In the genomic region with DNA sequence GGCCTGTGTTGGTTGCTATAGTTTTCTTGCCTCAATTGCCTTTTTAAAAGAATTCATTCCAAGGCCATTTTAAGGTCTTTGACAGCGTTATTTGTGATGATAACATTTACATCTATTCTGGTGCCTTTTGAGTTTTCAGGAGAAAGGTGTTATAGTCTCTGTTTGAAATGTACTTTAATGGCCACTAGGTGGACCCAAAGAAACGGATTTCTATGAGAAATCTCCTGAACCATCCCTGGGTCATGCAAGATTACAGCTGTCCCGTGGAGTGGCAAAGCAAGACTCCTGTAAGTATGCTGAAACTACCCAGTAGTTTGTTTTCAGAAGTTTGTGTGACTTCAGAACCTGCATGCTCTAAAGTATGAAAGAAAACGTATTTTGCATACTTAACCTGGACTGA, we compare ENCODE assay signal across 10 mouse cellular contexts. TPM values are rescaled to one million over a fixed set of nuclear protein-coding genes. Genes with fewer than 3 reads are reported as not detected.
DNase-seq lines count a peak whose midpoint lies in the region; ATAC-seq and TF ChIP-seq lines count a peak whose summit lies in the region.
"Had no signal": no experiment of that assay in that cellular context is flagged by ENCODE, and none has a peak within 500 bp of the region (broad histone marks: within the 10 kb centered on the region; RNA-seq: fewer than 3 reads in every experiment).

No protein-coding gene starts in this region.

- no peaks in the 10 kb centered on the region for H3K4me1 ChIP-seq in kidney, postnatal 0 days (replicated peaks; ENCODE audit: insufficient read depth, low read length)
- no peaks in the 10 kb centered on the region for H3K4me1 ChIP-seq in ES-E14 (ENCODE audit: control insufficient read depth in 2 of 2, insufficient read depth in 2 of 2, low read length in 2 of 2, poor library complexity in 1 of 2)
- H3K4me1 ChIP-seq: heart, embryonic 15.5 days had no signal

- WGBS in kidney, postnatal 0 days, result 50% methylated on average over 4 of the region's 4 CpGs

- in situ Hi-C loops in ES-E14 (cut with MboI; ENCODE audit: low sequenced_read_pairs in 2 of 2, unreplicated experiment in 2 of 2), result no loop called here

- no peaks in the 10 kb centered on the region for H3K27me3 ChIP-seq in kidney, postnatal 0 days (ENCODE audit: insufficient read depth, low read length)
- H3K27me3 ChIP-seq: heart, embryonic 15.5 days had no signal

- H3K9me3 ChIP-seq in kidney, postnatal 0 days (replicated peaks; ENCODE audit: low read length), result no peaks in the 10 kb centered on the region
- H3K9me3 ChIP-seq in ES-E14 (ENCODE audit: control insufficient read depth, insufficient read depth, low read depth, low read length), result no peaks in the 10 kb centered on the region
- H3K9me3 ChIP-seq: heart, embryonic 15.5 days had no signal

- H3K36me3 ChIP-seq in kidney, postnatal 0 days (ENCODE audit: insufficient read depth, low read length), result peaks cover 12% of the 10 kb centered on the region
- peaks cover 14% of the 10 kb centered on the region for H3K36me3 ChIP-seq in ES-E14 (ENCODE audit: control insufficient read depth, insufficient read depth, low read length, poor library complexity, severe bottlenecking)

- H3K4me2 ChIP-seq in kidney, postnatal 0 days (ENCODE audit: low read length), result no peak overlapping the region
- H3K4me2 ChIP-seq: heart, embryonic 15.5 days had no signal

- peak; percentile 15 for DNase-seq in adrenal gland, postnatal 14 days
- DNase-seq in adrenal gland, adult 18-20 months (ENCODE audit: low spot score in 2 of 2), result no peak
- DNase-seq in kidney, postnatal 0 days (ENCODE audit: low spot score), result peak; percentile 67
- DNase-seq in kidney, postnatal 10 days, result no peak
- peak; percentile 16 for DNase-seq in ES-E14 (ENCODE audit: low read depth, low spot score)
- DNase-seq in embryo, embryonic 11 days, result peak; percentile 55
- no peak for DNase-seq in ovary, adult 18-20 months (ENCODE audit: low spot score)
- no peak for DNase-seq in gastrocnemius, postnatal 10 days
- DNase-seq: thymus, postnatal 4 days had no signal

- H3K4me3 ChIP-seq in kidney, postnatal 0 days (replicated peaks; ENCODE audit: low read depth, low read length), result no peak overlapping the region
- no peak overlapping the region for H3K4me3 ChIP-seq in ES-E14 (ENCODE audit: insufficient read depth in 1 of 2, low read depth in 1 of 2, low read length in 2 of 2, poor library complexity in 1 of 2, severe bottlenecking in 1 of 2)
- H3K4me3 ChIP-seq: heart, embryonic 15.5 days had no signal

- H3K9ac ChIP-seq in kidney, postnatal 0 days (ENCODE audit: low read depth, low read length), result no peak overlapping the region
- no peak overlapping the region for H3K9ac ChIP-seq in ES-E14 (ENCODE audit: insufficient read depth, low read depth, low read length, poor library complexity, severe bottlenecking)
- H3K9ac ChIP-seq: heart, embryonic 15.5 days had no signal

- no peak overlapping the region for H3K27ac ChIP-seq in kidney, postnatal 0 days
- H3K27ac ChIP-seq in ES-E14 (ENCODE audit: insufficient read depth, low read depth, low read length, poor library complexity, severe bottlenecking), result no peak overlapping the region
- H3K27ac ChIP-seq: heart, embryonic 15.5 days had no signal

- ATAC-seq in kidney, postnatal 0 days (replicated peaks; ENCODE audit: low FRiP score, low read depth), result no peak

- TF ChIP-seq CTCF in kidney, postnatal 0 days (IDR thresholded peaks at IDR 0.05; ENCODE audit: low read depth), result peak; percentile 68

TF ChIP-seq in ES-E14, 5 proteins besides CTCF, POLR2A, EP300 and RAD21:
- TF ChIP-seq HCFC1 (IDR thresholded peaks at IDR 0.05; ENCODE audit: borderline replicate concordance, insufficient read depth, low read length) (no peak), CHD2 (IDR thresholded peaks at IDR 0.05; ENCODE audit: low read depth, low read length) (no peak), ZC3H11A (IDR thresholded peaks at IDR 0.05; ENCODE audit: borderline replicate concordance, low read depth, low read length) (no peak), MAFK (IDR thresholded peaks at IDR 0.05; ENCODE audit: insufficient read depth, low read depth, low read length) (no peak), ZNF384 (IDR thresholded peaks at IDR 0.05; ENCODE audit: low read depth, low read length) (no peak)
TF ChIP-seq in ES-E14: peak in this region for 0.

RNA-seq across cellular contexts. Expression of a gene that starts 24.8 kb away (rescaled TPM):
- total RNA-seq in adrenal gland, postnatal 14 days (2021), result 4.8 and 5.1 TPM in 2 replicates
- under 1 TPM; 0.29 to 0.30 TPM for total RNA-seq in adrenal gland, adult 18-20 months (2021)
- polyA plus RNA-seq in kidney, postnatal 0 days (2015; fragmentation: Nextera tagmentation; extraction: Ambion mirVana), result 16.5 and 21.2 TPM in 2 replicates
- total RNA-seq in ES-E14 (2012; rRNA removed), result 32.5 and 34.4 TPM in 2 replicates
- total RNA-seq in gastrocnemius, postnatal 10 days (2021), result 1 to 10 TPM; 3.7 to 5.0 TPM

Comparison
In these comparisons a context has a peak if more than half of its experiments do, and no peak if none do; other contexts are left out.
1. DNase-seq: peak in adrenal gland, postnatal 14 days (single experiment), kidney, postnatal 0 days (single experiment), ES-E14 (single experiment) and embryo, embryonic 11 days (single experiment); none in adrenal gland, adult 18-20 months (0 of 2), kidney, postnatal 10 days (single experiment), ovary, adult 18-20 months (single experiment) and gastrocnemius, postnatal 10 days (single experiment).